ENCODE assay signal across 22 mouse cellular contexts in the genomic region with DNA sequence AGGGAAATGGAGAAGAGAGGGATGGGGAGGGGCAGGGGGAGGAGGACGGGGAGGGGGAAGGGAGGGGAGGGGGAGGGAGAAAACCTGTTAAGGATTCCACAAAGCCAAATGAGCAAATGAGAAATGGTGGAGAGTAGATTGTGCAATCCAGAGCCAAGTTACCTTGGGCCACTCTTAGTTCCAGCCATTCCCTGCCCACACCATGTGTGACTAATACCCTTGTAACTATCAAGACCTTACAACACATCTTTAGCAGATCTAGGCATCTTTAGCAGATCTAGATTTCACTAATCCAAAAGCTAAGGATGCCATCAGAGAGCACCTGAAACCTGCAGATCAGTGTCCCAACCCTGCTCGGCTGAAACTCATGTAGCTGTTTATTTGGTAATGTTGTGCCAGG.
DNase-seq lines count a peak whose midpoint lies in the region; ATAC-seq and TF ChIP-seq lines count a peak whose summit lies in the region.
"Had no signal": no experiment of that assay in that cellular context is flagged by ENCODE, and none has a peak within 500 bp of the region (broad histone marks: within the 10 kb centered on the region; RNA-seq: fewer than 3 reads in every experiment).

No protein-coding gene starts in this region.

- ATAC-seq in midbrain, embryonic 14.5 days (ENCODE audit: low FRiP score, low TSS enrichment), result no peak
- ATAC-seq: forebrain, embryonic 13.5 days; forebrain, postnatal 0 days; intestine, postnatal 0 days had no signal

- H3K4me1 ChIP-seq in midbrain, embryonic 14.5 days (ENCODE audit: control insufficient read depth, insufficient read depth, low read length), result no peaks in the 10 kb centered on the region
- no peaks in the 10 kb centered on the region for H3K4me1 ChIP-seq in kidney, adult 2 months (ENCODE audit: control insufficient read depth, insufficient read depth, low read length)
- H3K4me1 ChIP-seq: forebrain, embryonic 13.5 days had no signal

- H3K9me3 ChIP-seq in midbrain, embryonic 14.5 days (ENCODE audit: control insufficient read depth, low read length), result no peaks in the 10 kb centered on the region
- H3K9me3 ChIP-seq: forebrain, embryonic 10.5 days; forebrain, embryonic 13.5 days; heart, embryonic 13.5 days; hindbrain, embryonic 12.5 days; hindbrain, embryonic 15.5 days had no signal

- TF ChIP-seq CTCF in C2C12 (IDR thresholded peaks at IDR 0.05; ENCODE audit: control insufficient read depth, insufficient read depth, insufficient read length), result no peak
- no peak for TF ChIP-seq CTCF in kidney, adult 2 months (conservative IDR thresholded peaks at IDR 0.05; ENCODE audit: insufficient read depth, insufficient read length, low read depth, low read length)

- H3K4me3 ChIP-seq in C2C12 (ENCODE audit: insufficient read depth, poor library complexity, severe bottlenecking), result no peak overlapping the region
- no peak overlapping the region for H3K4me3 ChIP-seq in midbrain, embryonic 14.5 days (replicated peaks; ENCODE audit: low read depth, low read length)
- H3K4me3 ChIP-seq in kidney, adult 2 months (ENCODE audit: insufficient read depth, low read depth, low read length), result no peak overlapping the region
- H3K4me3 ChIP-seq: forebrain, embryonic 10.5 days; forebrain, embryonic 13.5 days; gastrocnemius, adult 2 months; heart, embryonic 13.5 days; hindbrain, embryonic 12.5 days; hindbrain, embryonic 15.5 days had no signal

- H3K79me3 ChIP-seq in C2C12 (ENCODE audit: low read depth), result no peaks in the 10 kb centered on the region

- H3K36me3 ChIP-seq in C2C12 (ENCODE audit: control insufficient read depth, insufficient read depth), result no peaks in the 10 kb centered on the region
- H3K36me3 ChIP-seq in midbrain, embryonic 14.5 days (ENCODE audit: control insufficient read depth, insufficient read depth, low read length), result no peaks in the 10 kb centered on the region
- no peaks in the 10 kb centered on the region for H3K36me3 ChIP-seq in kidney, adult 2 months (ENCODE audit: control insufficient read depth, insufficient read depth, low read length)
- H3K36me3 ChIP-seq: forebrain, embryonic 10.5 days; G1E; heart, embryonic 13.5 days; hindbrain, embryonic 12.5 days; hindbrain, embryonic 15.5 days had no signal

- no peak overlapping the region for H3ac ChIP-seq in C2C12 (ENCODE audit: control insufficient read depth, insufficient read length, low read depth)

- H3K27ac ChIP-seq in midbrain, embryonic 14.5 days (replicated peaks; ENCODE audit: low read depth, low read length), result no peak overlapping the region
- H3K27ac ChIP-seq in kidney, adult 2 months (ENCODE audit: insufficient read depth, low read depth, low read length), result no peak overlapping the region
- H3K27ac ChIP-seq: forebrain, embryonic 10.5 days; forebrain, embryonic 13.5 days; gastrocnemius, adult 2 months; heart, embryonic 13.5 days; hindbrain, embryonic 12.5 days; hindbrain, embryonic 15.5 days had no signal

- no peak for TF ChIP-seq POLR2A in kidney, adult 2 months (IDR thresholded peaks at IDR 0.05; ENCODE audit: low read depth, low read length)

- peak; percentile 11 for DNase-seq in adrenal gland, adult 2 months
- no peak for DNase-seq in adrenal gland, postnatal 4 days (ENCODE audit: low spot score in 2 of 2)
- DNase-seq in 3134 (ENCODE audit: extremely low read depth, insufficient read length, low spot score), result peak; percentile 67
- no peak for DNase-seq in midbrain, embryonic 14.5 days
- DNase-seq in kidney, adult 2 months, result no peak
- DNase-seq: adrenal gland, adult 8-10 months; adrenal gland, postnatal 25 days; cerebellum, adult 18-20 months; cerebellum, adult 9-10 months; forebrain, postnatal 0 days; gastrocnemius, adult 2 months; gastrocnemius, postnatal 36 days; kidney, adult 9 months had no signal

- no peak overlapping the region for H3K9ac ChIP-seq in midbrain, embryonic 14.5 days (replicated peaks; ENCODE audit: low read length)
- H3K9ac ChIP-seq: forebrain, embryonic 13.5 days; forebrain, postnatal 0 days; heart, embryonic 13.5 days; hindbrain, embryonic 12.5 days; hindbrain, embryonic 15.5 days had no signal

- no peaks in the 10 kb centered on the region for H3K27me3 ChIP-seq in C2C12 (ENCODE audit: control insufficient read depth, insufficient read depth, insufficient read length)
- no peaks in the 10 kb centered on the region for H3K27me3 ChIP-seq in midbrain, embryonic 14.5 days (ENCODE audit: control insufficient read depth, insufficient read depth, low read length)
- no peaks in the 10 kb centered on the region; the same call in 1 of the 2 replicates for H3K27me3 ChIP-seq in kidney, adult 2 months (replicated peaks; ENCODE audit: control insufficient read depth, insufficient read depth, low read length)
- H3K27me3 ChIP-seq: CH12.LX; forebrain, embryonic 13.5 days; heart, embryonic 13.5 days; hindbrain, embryonic 12.5 days; hindbrain, embryonic 15.5 days had no signal

- 73% methylated on average over 2 of the region's 2 CpGs for WGBS in midbrain, embryonic 14.5 days
- WGBS in kidney, adult 2 months, result 55% methylated on average over 2 of the region's 2 CpGs

- no peak overlapping the region for H3K4me2 ChIP-seq in midbrain, embryonic 14.5 days (ENCODE audit: low read length)
- H3K4me2 ChIP-seq: forebrain, embryonic 13.5 days; heart, embryonic 13.5 days; hindbrain, embryonic 12.5 days; hindbrain, embryonic 15.5 days had no signal

- H3K79me2 ChIP-seq in C2C12 (ENCODE audit: control insufficient read depth, insufficient read depth), result no peaks in the 10 kb centered on the region

TF ChIP-seq in C2C12, 6 proteins besides CTCF, POLR2A, EP300 and RAD21:
- no peak for TF ChIP-seq MAX (IDR thresholded peaks at IDR 0.05)
- peak; percentile 94 for TF ChIP-seq CEBPB (IDR thresholded peaks at IDR 0.05; ENCODE audit: low read depth)
TF ChIP-seq in C2C12: peak in this region for 1.

Comparison
In these comparisons a context has a peak if more than half of its experiments do, and no peak if none do; other contexts are left out.
1. DNase-seq: peak in adrenal gland, adult 2 months (single experiment) and 3134 (single experiment); none in adrenal gland, postnatal 4 days (0 of 2), midbrain, embryonic 14.5 days (single experiment) and kidney, adult 2 months (single experiment).